ENCODE assay signal across 1 mouse cellular context in genomic region chr15:98662567-98663545, GRCm38 (mm10).
A peak's percentile ranks its signal among the peaks of the same experiment; 100 is the strongest.
TF ChIP-seq lines count a peak whose summit lies in the region.

Gene Ddx23, minus strand, starts transcription at chr15:98662894.

TF ChIP-seq in MEL, 35 proteins besides CTCF, POLR2A, EP300 and RAD21 (continued from another document):
- TF ChIP-seq UBTF (IDR thresholded peaks at IDR 0.05; ENCODE audit: borderline replicate concordance, insufficient read depth, low read depth, low read length) (peak; percentile 38; the same call in 1 of the 2 replicates), E2F4 (IDR thresholded peaks at IDR 0.05; ENCODE audit: borderline replicate concordance, low read depth, low read length) (no peak; the same call in 1 of the 2 replicates), KAT2A (conservative IDR thresholded peaks at IDR 0.05; ENCODE audit: low read depth, low read length) (peak; percentile 99), MYB (IDR thresholded peaks at IDR 0.05; ENCODE audit: low read depth, low read length) (no peak; the same call in 1 of the 2 replicates), USF1 (IDR thresholded peaks at IDR 0.05; ENCODE audit: low read depth, low read length) (peak; percentile 58)
